Mouse (Mus musculus) kidney, embryonic 15.5 days (tissue): ENCODE data around the gene Samd1. TPM values are rescaled to one million over a fixed set of nuclear protein-coding genes. Genes with fewer than 3 reads are reported as not detected.
A peak's percentile ranks its signal among the peaks of the same experiment; 100 is the strongest.

Experiments used
- ATAC-seq: fragments of 200-750 bp; cut with Nextera tagmentation; replicated peaks from 2 replicates; pipeline ENCODE4 v1.8.0; 2017; ENCODE audit warnings: moderate TSS enrichment; ENCODE audit not compliant: low FRiP score
- H3K27ac ChIP-seq: fragments of 300-500 bp; sonication (generic); 2 replicates; pipeline ENCODE4 v1.5.1; 2015; ENCODE audit warnings: mild to moderate bottlenecking, inconsistent platforms
- H3K27me3 ChIP-seq: fragments of 300-500 bp; sonication (generic); 2 replicates; pipeline ENCODE4 v1.6.1; 2015; ENCODE audit warnings: inconsistent platforms
- H3K36me3 ChIP-seq: fragments of 300-500 bp; sonication (generic); 2 replicates; pipeline ENCODE4 v1.6.1; 2015; ENCODE audit warnings: inconsistent platforms
- H3K4me1 ChIP-seq: fragments of 300-500 bp; sonication (generic); 2 replicates; pipeline ENCODE4 v1.6.1; 2015; ENCODE audit warnings: inconsistent platforms
- H3K4me2 ChIP-seq: fragments of 300-500 bp; sonication (generic); 2 replicates; pipeline ENCODE4 v1.6.1; 2015; ENCODE audit warnings: moderate library complexity, mild to moderate bottlenecking, inconsistent platforms
- H3K4me3 ChIP-seq: fragments of 300-500 bp; sonication (generic); replicated peaks from 2 replicates; pipeline ENCODE4 v1.5.1; 2015; ENCODE audit warnings: mild to moderate bottlenecking, inconsistent platforms
- H3K9ac ChIP-seq: fragments of 300-500 bp; sonication (generic); 2 replicates; pipeline ENCODE4 v1.6.1; 2015; ENCODE audit warnings: mild to moderate bottlenecking, inconsistent platforms
- H3K9me3 ChIP-seq: fragments of 300-500 bp; sonication (generic); replicated peaks from 2 replicates; pipeline ENCODE4 v1.6.1; 2016; ENCODE audit warnings: inconsistent platforms
- WGBS: fragments of 180-500 bp; shearing (Covaris S2); methylation state at CpG from one replicate; pipeline ENCODE4 v1.1.7; 2015; ENCODE audit warnings: mixed read lengths; 5-methylcytosine and 5-hydroxymethylcytosine counted together
- polyA plus RNA-seq: library from polyadenylated mRNA; unstranded; fragments of >200 nt; fragmentation: Nextera tagmentation; extraction: Ambion mirVana; gene quantifications from 2 replicates; pipeline ENCODE4 v1.2.1, GENCODE M21; 2015

Gene Samd1
- polyA plus RNA-seq, 1 experiment from 2014 or later = 11.5 TPM

- Histone ChIP-seq H3K9me3 (no peaks in the 10 kb centered on the region), H3K9ac (no peak overlapping the region), H3K27ac (no peak overlapping the region), H3K4me3 (no peak overlapping the region), H3K4me2 (no peak overlapping the region), H3K4me1 (no peaks in the 10 kb centered on the region; the same call in 1 of the 2 replicates), H3K36me3 (peaks cover 92% of the 10 kb centered on the region), H3K27me3 (no peaks in the 10 kb centered on the region)
- ATAC-seq = no peak
- 92% methylated on average over 14 of the region's 14 CpGs for WGBS
These were observed 7.3 kb upstream of the Samd1 start for GRCm38 (mm10) chr8:83990170-83990569.

GRCm38 (mm10) chr8:83992488-83992887, 5.0 kb upstream of the Samd1 start:
- peaks cover 70% of the 10 kb centered on the region for H3K36me3 ChIP-seq
- no peak overlapping the region for H3K27ac ChIP-seq
- no peak overlapping the region for H3K9ac ChIP-seq
- no peak for ATAC-seq
- peaks cover 12% of the 10 kb centered on the region for H3K4me1 ChIP-seq
- WGBS = 60% methylated on average over 2 of the region's 2 CpGs
- H3K9me3 ChIP-seq = no peaks in the 10 kb centered on the region
- no peak overlapping the region for H3K4me2 ChIP-seq
- H3K4me3 ChIP-seq = no peak overlapping the region
- H3K27me3 ChIP-seq = no peaks in the 10 kb centered on the region

- no peaks in the 10 kb centered on the region for H3K27me3 ChIP-seq
- no peaks in the 10 kb centered on the region for H3K9me3 ChIP-seq
These were observed 3.4 kb upstream of the Samd1 start for GRCm38 (mm10) chr8:83994030-83994429.

GRCm38 (mm10) chr8:83995973-83996372, 1.5 kb upstream of the Samd1 start:
- H3K27ac ChIP-seq = peak overlapping the region; percentile 97

More at GRCm38 (mm10) chr8:83994030-83994429, 3.4 kb upstream of the Samd1 start:
- 93% methylated on average over 3 of the region's 3 CpGs for WGBS
- H3K9ac ChIP-seq = no peak overlapping the region
- peaks cover 56% of the 10 kb centered on the region for H3K36me3 ChIP-seq
- no peak overlapping the region for H3K27ac ChIP-seq
- peaks cover 17% of the 10 kb centered on the region for H3K4me1 ChIP-seq
- ATAC-seq = no peak
- H3K4me3 ChIP-seq = no peak overlapping the region
- no peak overlapping the region for H3K4me2 ChIP-seq

GRCm38 (mm10) chr8:83996567-83997505, 636 bp upstream of the Samd1 start:
- peak; percentile 87 for ATAC-seq
- under 1% methylated on average over 67 of the region's 103 CpGs for WGBS

More at GRCm38 (mm10) chr8:83995973-83996372, 1.5 kb upstream of the Samd1 start:
- peak overlapping the region; percentile 71 for H3K4me3 ChIP-seq
- ATAC-seq = peak; percentile 10; the same call in 1 of the 2 replicates
- 0 out of 2 replicates have a peak, but pooled peaks cover 2% of the 10 kb centered on the region for H3K27me3 ChIP-seq
- H3K9me3 ChIP-seq = no peaks in the 10 kb centered on the region
- H3K36me3 ChIP-seq = peaks cover 56% of the 10 kb centered on the region
- 15% methylated on average over 12 of the region's 12 CpGs for WGBS
- peaks cover 30% of the 10 kb centered on the region for H3K4me1 ChIP-seq
- H3K4me2 ChIP-seq = peak overlapping the region; percentile 92
- peak overlapping the region; percentile 76 for H3K9ac ChIP-seq

GRCm38 (mm10) chr8:83998231-83999056, 972 bp downstream of the Samd1 start:
- Histone ChIP-seq H3K36me3 (peaks cover 54% of the 10 kb centered on the region), H3K27ac (peak overlapping the region; percentile 89), H3K4me3 (peak overlapping the region; percentile 71), H3K27me3 (peaks cover 6% of the 10 kb centered on the region; the same call in 1 of the 2 replicates), H3K4me1 (peaks cover 44% of the 10 kb centered on the region), H3K4me2 (peak overlapping the region; percentile 92), H3K9me3 (no peaks in the 10 kb centered on the region), H3K9ac (peak overlapping the region; percentile 72)
- 1% methylated on average over 71 of the region's 92 CpGs for WGBS
- ATAC-seq = peak; percentile 35

More at GRCm38 (mm10) chr8:83996567-83997505, 636 bp upstream of the Samd1 start:
- peaks cover 55% of the 10 kb centered on the region for H3K36me3 ChIP-seq
- H3K27ac ChIP-seq = peak overlapping the region; percentile 97
- peak overlapping the region; percentile 92 for H3K4me2 ChIP-seq
- H3K4me3 ChIP-seq = peak overlapping the region; percentile 71
- peaks cover 38% of the 10 kb centered on the region for H3K4me1 ChIP-seq
- H3K9ac ChIP-seq = peak overlapping the region; percentile 76
- peaks cover 6% of the 10 kb centered on the region; the same call in 1 of the 2 replicates for H3K27me3 ChIP-seq
- H3K9me3 ChIP-seq = no peaks in the 10 kb centered on the region

GRCm38 (mm10) chr8:83999057-83999705, 1.7 kb downstream of the Samd1 start:
- Histone ChIP-seq H3K9ac (peak overlapping the region; percentile 72), H3K36me3 (peaks cover 48% of the 10 kb centered on the region), H3K4me2 (peak overlapping the region; percentile 92), H3K9me3 (no peaks in the 10 kb centered on the region), H3K4me1 (peaks cover 52% of the 10 kb centered on the region), H3K27ac (0 out of 2 replicates have a peak overlapping the region, but pooled peaks have one; percentile 89), H3K4me3 (peak overlapping the region; percentile 71), H3K27me3 (peaks cover 6% of the 10 kb centered on the region; the same call in 1 of the 2 replicates)
- ATAC-seq = no peak
- WGBS = 63% methylated on average over 16 of the region's 16 CpGs

- H3K4me3 ChIP-seq = peak overlapping the region; percentile 71; the same call in 1 of the 2 replicates
- ATAC-seq = no peak
- no peak overlapping the region for H3K27ac ChIP-seq
- peak overlapping the region; percentile 92; the same call in 1 of the 2 replicates for H3K4me2 ChIP-seq
- peaks cover 6% of the 10 kb centered on the region; the same call in 1 of the 2 replicates for H3K27me3 ChIP-seq
- peaks cover 56% of the 10 kb centered on the region for H3K4me1 ChIP-seq
- peaks cover 41% of the 10 kb centered on the region for H3K36me3 ChIP-seq
- WGBS = 88% methylated on average over 2 of the region's 2 CpGs
- H3K9me3 ChIP-seq = no peaks in the 10 kb centered on the region
- 0 out of 2 replicates have a peak overlapping the region, but pooled peaks have one; percentile 4 for H3K9ac ChIP-seq
These were observed 2.4 kb downstream of the Samd1 start for GRCm38 (mm10) chr8:83999825-84000224.

- peaks cover 50% of the 10 kb centered on the region for H3K4me1 ChIP-seq
- peak within 1 kb of the TSS; percentile 44 for H3K4me2 ChIP-seq
- no peak within 1 kb of the TSS for H3K27ac ChIP-seq
- H3K9me3 ChIP-seq = no peaks in the 10 kb centered on the region
- 33% methylated on average over 61 of the region's 61 CpGs for WGBS
- H3K27me3 ChIP-seq = peaks cover 6% of the 10 kb centered on the region; the same call in 1 of the 2 replicates
- peak within 1 kb of the TSS; percentile 11 for H3K4me3 ChIP-seq
- no peak for ATAC-seq
- peaks cover 36% of the 10 kb centered on the region for H3K36me3 ChIP-seq
- no peak within 1 kb of the TSS for H3K9ac ChIP-seq
These were observed 4.0 kb downstream of the Samd1 start, which contains the start of gene 1700067K01Rik for GRCm38 (mm10) chr8:84001281-84002000. Gene 1700067K01Rik, plus strand, starts transcription at chr8:84001502.

GRCm38 (mm10) chr8:84002957-84003611, 5.6 kb downstream of the Samd1 start:
- no peak overlapping the region for H3K4me3 ChIP-seq
- 60% methylated on average over 12 of the region's 12 CpGs for WGBS
- H3K4me1 ChIP-seq = peaks cover 47% of the 10 kb centered on the region
- H3K4me2 ChIP-seq = no peak overlapping the region
- H3K36me3 ChIP-seq = peaks cover 36% of the 10 kb centered on the region
- no peak overlapping the region for H3K27ac ChIP-seq
- no peak for ATAC-seq
- H3K9me3 ChIP-seq = no peaks in the 10 kb centered on the region
- peaks cover 6% of the 10 kb centered on the region; the same call in 1 of the 2 replicates for H3K27me3 ChIP-seq
- H3K9ac ChIP-seq = no peak overlapping the region
